Mouse (Mus musculus) liver, adult 2 months (tissue): ENCODE measurements around the gene Rpl36. TPM values are rescaled to one million over a fixed set of nuclear protein-coding genes. Genes with fewer than 3 reads are reported as not detected.
A peak's percentile ranks its signal among the peaks of the same experiment; 100 is the strongest.

Experiments
- DNase-seq: peaks from one replicate; pipeline ENCODE4 v3.0.0-alpha.2; 2011; ENCODE audit warnings: low read depth, low spot score; ENCODE audit errors: extremely low read depth
- H3K27ac ChIP-seq: fragments of 200-500 bp; replicated peaks from 2 replicates; pipeline ENCODE4 v1.5.1; 2012; ENCODE audit warnings: low read depth, mild to moderate bottlenecking, control low read depth, inconsistent platforms, low read length; ENCODE audit not compliant: insufficient read depth
- H3K27me3 ChIP-seq: fragments of 200-500 bp; 2 replicates; pipeline ENCODE4 v1.6.1; 2012; ENCODE audit warnings: mild to moderate bottlenecking, moderate library complexity, low read length, inconsistent platforms; ENCODE audit not compliant: control insufficient read depth, insufficient read depth
- H3K36me3 ChIP-seq: fragments of 200-500 bp; 2 replicates; pipeline ENCODE4 v1.6.1; 2012; ENCODE audit warnings: low read length, inconsistent platforms; ENCODE audit not compliant: control insufficient read depth, insufficient read depth
- H3K4me1 ChIP-seq: fragments of 200-500 bp; 2 replicates; pipeline ENCODE4 v1.6.1; 2011; ENCODE audit warnings: low read length; ENCODE audit not compliant: control insufficient read depth, insufficient read depth
- H3K4me3 ChIP-seq: fragments of 200-500 bp; 2 replicates; pipeline ENCODE4 v1.5.1; 2011; ENCODE audit warnings: low read depth, mild to moderate bottlenecking, control low read depth, low read length, moderate library complexity; ENCODE audit not compliant: insufficient read depth
- H3K79me2 ChIP-seq: fragments of 200-500 bp; 2 replicates; pipeline ENCODE4 v1.6.1; 2012; ENCODE audit warnings: inconsistent platforms, mild to moderate bottlenecking, low read length, moderate library complexity; ENCODE audit not compliant: control insufficient read depth, insufficient read depth
- H3K9ac ChIP-seq: fragments of 200-500 bp; 2 replicates; pipeline ENCODE4 v1.6.1; 2012; ENCODE audit warnings: low read depth, mild to moderate bottlenecking, control low read depth, inconsistent platforms, low read length
- CTCF ChIP-seq: fragments of 200-500 bp; IDR thresholded peaks from 2 replicates; pipeline ENCODE4 v1.5.1; 2011; ENCODE audit warnings: low read depth, low read length, control low read depth
- POLR2A ChIP-seq: fragments of 200-500 bp; IDR thresholded peaks from 2 replicates; pipeline ENCODE4 v1.6.1; 2011; ENCODE audit warnings: low read length, control low read depth; ENCODE audit not compliant: insufficient read depth; ENCODE audit errors: extremely low read depth
- WGBS: fragments of 180-500 bp; shearing (Covaris S2); methylation state at CpG from one replicate; pipeline ENCODE4 v1.1.7; 2018; 5-methylcytosine and 5-hydroxymethylcytosine counted together
- polyA plus RNA-seq: library from polyadenylated mRNA; depleted of rRNA; stranded (reverse); fragments of >200 nt; gene quantifications from 2 replicates; pipeline ENCODE4 v1.2.3, GENCODE M21; 2012
- total RNA-seq: library from RNA; depleted of rRNA; stranded (reverse); fragments of >200 nt; gene quantifications from 2 replicates; pipeline ENCODE4 v1.2.3, GENCODE M21; 2014

The Rpl36 gene
- total and polyA plus RNA-seq, 2 experiments = 820 to 1,134 TPM

DNA sequence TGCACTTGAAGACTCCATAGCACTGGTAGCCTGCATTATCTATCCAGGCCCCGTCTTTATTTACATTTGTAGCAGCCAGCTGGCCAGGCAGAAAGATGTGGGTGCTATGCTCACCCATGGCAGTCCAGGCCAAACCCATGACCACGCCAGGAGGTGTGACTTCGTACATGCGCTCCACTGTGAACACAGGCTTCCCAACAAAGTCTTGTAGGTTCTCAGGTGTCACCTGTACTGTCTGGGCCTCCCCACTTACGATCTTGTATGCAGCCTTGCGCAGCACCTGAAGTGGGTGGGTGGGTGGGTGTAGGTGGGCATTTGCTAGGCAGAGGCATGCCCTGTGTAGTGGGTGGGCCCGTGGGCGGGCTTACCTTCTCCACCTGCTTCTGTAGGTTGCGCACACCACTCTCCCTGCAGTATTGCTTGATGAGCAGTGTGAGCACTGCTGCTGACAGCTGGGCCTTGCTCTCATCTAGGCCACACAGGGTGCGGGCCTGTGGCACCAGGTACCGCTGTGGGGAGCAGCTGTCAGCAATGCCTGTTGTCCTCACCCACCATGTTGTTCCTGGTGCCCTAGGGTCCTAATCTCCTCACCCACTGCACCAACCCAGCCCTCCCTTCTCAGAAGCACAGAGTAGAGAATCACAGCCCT lies 2.0 kb downstream of the Rpl36 start:
- no peak overlapping the region for H3K4me3 ChIP-seq

DNA sequence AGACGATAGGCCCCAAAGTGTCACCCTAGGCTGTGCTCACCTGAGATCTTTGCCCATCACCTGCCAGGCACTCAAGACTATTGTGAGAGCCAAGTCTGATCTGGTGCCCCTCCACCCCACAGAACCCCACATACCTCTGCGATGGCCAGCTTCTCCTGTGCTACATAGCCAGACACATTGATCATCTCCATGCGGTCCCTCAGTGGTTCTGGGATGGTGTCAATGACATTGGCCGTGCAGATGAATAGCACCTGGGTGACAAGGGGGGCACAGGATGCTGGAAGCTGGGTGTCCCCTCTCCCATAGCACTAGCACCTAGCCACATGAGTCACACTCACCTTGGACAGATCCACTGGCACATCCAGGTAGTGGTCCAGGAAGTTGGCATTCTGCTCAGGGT lies 2.6 kb downstream of the Rpl36 start:
- TF ChIP-seq POLR2A (no peak), CTCF (no peak)
- Histone ChIP-seq H3K27ac (no peak overlapping the region), H3K79me2 (peaks cover 11% of the 10 kb centered on the region; the same call in 1 of the 2 replicates), H3K4me1 (peaks cover 14% of the 10 kb centered on the region), H3K36me3 (peaks cover 3% of the 10 kb centered on the region; the same call in 1 of the 2 replicates), H3K27me3 (no peaks in the 10 kb centered on the region), H3K4me3 (no peak overlapping the region), H3K9ac (no peak overlapping the region)
- 94% methylated on average over 4 of the region's 4 CpGs for WGBS
- no peak for DNase-seq

More for the DNA sequence above, 2.0 kb downstream of the Rpl36 start:
- H3K9ac ChIP-seq = no peak overlapping the region
- DNase-seq = peak; percentile 73
- TF ChIP-seq POLR2A (no peak), CTCF (0 out of 2 replicates have a peak, but pooled peaks have one; percentile 1)
- H3K36me3 ChIP-seq = peaks cover 1% of the 10 kb centered on the region; the same call in 1 of the 2 replicates
- peaks cover 14% of the 10 kb centered on the region for H3K4me1 ChIP-seq
- no peak overlapping the region for H3K27ac ChIP-seq
- WGBS = 65% methylated on average over 11 of the region's 11 CpGs
- H3K27me3 ChIP-seq = no peaks in the 10 kb centered on the region
- H3K79me2 ChIP-seq = peaks cover 11% of the 10 kb centered on the region; the same call in 1 of the 2 replicates

DNA sequence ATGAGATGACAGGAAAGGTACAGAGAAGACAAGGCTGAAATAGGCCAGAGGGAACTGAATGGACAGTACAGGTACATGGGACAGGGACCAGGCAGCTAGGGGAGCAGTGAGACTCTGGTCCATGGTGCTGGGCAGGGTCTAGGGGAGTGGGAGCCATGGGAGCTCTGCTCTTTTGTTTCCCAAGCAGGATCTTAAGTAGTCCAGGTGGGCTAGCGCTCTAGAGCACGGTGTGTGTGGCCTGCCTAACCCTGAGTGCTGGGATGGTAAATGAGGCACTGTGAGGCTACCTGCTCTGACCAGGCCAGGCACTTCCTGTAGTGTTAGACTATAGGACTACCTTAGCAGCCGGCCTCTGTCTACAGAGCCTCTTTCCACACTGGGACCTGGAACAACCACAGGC lies 3.5 kb downstream of the Rpl36 start:
- Histone ChIP-seq H3K79me2 (peaks cover 11% of the 10 kb centered on the region; the same call in 1 of the 2 replicates), H3K36me3 (peaks cover 6% of the 10 kb centered on the region; the same call in 1 of the 2 replicates), H3K27ac (no peak overlapping the region), H3K27me3 (no peaks in the 10 kb centered on the region), H3K4me1 (peaks cover 12% of the 10 kb centered on the region), H3K9ac (no peak overlapping the region), H3K4me3 (no peak overlapping the region)
- TF ChIP-seq CTCF (no peak), POLR2A (no peak)
- 78% methylated on average over 3 of the region's 3 CpGs for WGBS
- no peak for DNase-seq

DNA sequence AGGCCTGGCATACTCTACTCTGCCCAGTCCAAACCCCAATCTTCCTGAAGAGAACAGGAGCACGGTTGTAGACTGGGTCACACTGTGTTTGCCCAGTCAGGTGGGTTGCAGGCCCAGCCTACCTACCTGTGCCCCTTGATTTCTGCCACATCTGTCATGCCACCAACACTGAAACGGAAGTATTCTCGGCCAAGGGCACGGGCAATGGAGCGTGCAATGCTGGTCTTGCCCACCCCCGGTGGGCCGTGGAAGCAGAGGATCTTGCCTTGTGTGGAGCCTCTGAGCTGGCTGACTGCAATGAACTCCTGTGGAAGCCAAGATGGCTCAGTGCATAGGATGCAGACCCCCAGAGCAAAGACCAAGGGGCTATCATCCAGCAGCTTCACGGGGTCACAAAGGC lies 4.4 kb downstream of the Rpl36 start:
- no peak overlapping the region for H3K4me3 ChIP-seq
- no peak overlapping the region for H3K27ac ChIP-seq
- TF ChIP-seq CTCF (no peak), POLR2A (no peak)
- 91% methylated on average over 8 of the region's 8 CpGs for WGBS
- peaks cover 8% of the 10 kb centered on the region for H3K4me1 ChIP-seq
- H3K9ac ChIP-seq = no peak overlapping the region
- no peaks in the 10 kb centered on the region for H3K27me3 ChIP-seq
- peaks cover 11% of the 10 kb centered on the region; the same call in 1 of the 2 replicates for H3K36me3 ChIP-seq
- peaks cover 11% of the 10 kb centered on the region; the same call in 1 of the 2 replicates for H3K79me2 ChIP-seq
- no peak for DNase-seq

DNA sequence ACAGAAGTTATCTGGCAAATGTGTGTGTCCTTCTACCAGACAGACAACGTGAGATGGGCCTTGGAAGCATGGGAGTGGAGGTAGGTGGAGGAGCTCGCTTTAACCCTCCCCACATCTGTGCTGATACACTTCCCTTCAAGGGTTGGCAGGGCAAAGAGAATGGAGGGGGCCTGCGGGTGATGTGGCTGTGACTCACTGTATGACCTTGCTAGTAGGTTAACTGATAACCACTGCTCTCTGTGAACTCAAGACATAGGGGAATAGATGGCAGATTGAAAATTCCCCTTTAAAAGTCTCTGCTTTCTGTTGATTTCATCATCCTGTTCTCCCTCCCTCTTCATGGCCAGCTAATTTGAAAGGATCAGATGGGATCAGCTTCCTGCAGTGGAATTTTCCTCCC lies 12.3 kb downstream of the Rpl36 start:
- H3K27me3 ChIP-seq = no peaks in the 10 kb centered on the region
- no peak for DNase-seq
- 44% methylated on average over 3 of the region's 3 CpGs for WGBS
- H3K79me2 ChIP-seq = peaks cover 15% of the 10 kb centered on the region
- no peak for TF ChIP-seq POLR2A
- TF ChIP-seq CTCF = no peak
- H3K27ac ChIP-seq = no peak overlapping the region
- H3K36me3 ChIP-seq = peaks cover 10% of the 10 kb centered on the region; the same call in 1 of the 2 replicates
- H3K9ac ChIP-seq = no peak overlapping the region
- H3K4me3 ChIP-seq = no peak overlapping the region
- H3K4me1 ChIP-seq = peaks cover 10% of the 10 kb centered on the region; the same call in 1 of the 2 replicates

DNA sequence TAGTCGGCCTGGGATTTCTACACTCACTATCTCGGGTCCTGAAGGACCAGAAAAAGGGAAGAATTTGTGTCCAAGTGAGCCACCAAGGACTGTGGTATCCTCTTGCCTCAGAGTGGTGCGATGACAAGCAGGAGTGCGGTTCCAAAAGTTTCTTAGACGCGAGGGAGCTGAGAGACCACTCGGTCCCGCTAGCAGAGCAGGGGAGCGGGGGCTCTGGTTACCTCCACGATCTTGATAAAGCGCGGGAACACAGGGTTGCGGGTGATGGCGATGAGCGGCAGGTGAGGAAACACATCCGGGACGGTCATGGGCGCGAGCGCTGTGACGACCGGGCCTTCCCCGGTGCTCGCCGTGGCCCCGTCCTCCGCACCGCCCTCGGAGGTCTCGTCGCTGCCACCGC lies 13.0 kb downstream of the Rpl36 start:
- H3K36me3 ChIP-seq = peaks cover 7% of the 10 kb centered on the region; the same call in 1 of the 2 replicates
- peak overlapping the region; percentile 94 for H3K9ac ChIP-seq
- H3K4me3 ChIP-seq = peak overlapping the region; percentile 86
- under 1% methylated on average over 32 of the region's 32 CpGs for WGBS
- no peak for TF ChIP-seq CTCF
- TF ChIP-seq POLR2A = no peak
- peaks cover 15% of the 10 kb centered on the region for H3K79me2 ChIP-seq
- DNase-seq = no peak
- 0 out of 2 replicates have a peak overlapping the region, but pooled peaks have one; percentile 14 for H3K27ac ChIP-seq
- peaks cover 10% of the 10 kb centered on the region; the same call in 1 of the 2 replicates for H3K4me1 ChIP-seq
- H3K27me3 ChIP-seq = no peaks in the 10 kb centered on the region
